Mouse (Mus musculus): ENCODE data around the gene Clic1.

GRCm38 (mm10) chr17:35066084-35066483 lies 16.3 kb downstream of the Clic1 start, which contains the start of gene Mpig6b:
- TF ChIP-seq POLR2A (IDR thresholded peaks at IDR 0.05; ENCODE audit: borderline replicate concordance, control insufficient read depth, low read depth, low read length) (no peak), CTCF (IDR thresholded peaks at IDR 0.05; ENCODE audit: control insufficient read depth, insufficient read depth, low read length) (no peak)

Data from bone marrow, adult 2 months (tissue).